Mouse (Mus musculus) kidney, adult 2 months (tissue): ENCODE data around the gene Gm20662.

ENCODE experiments used
- CTCF ChIP-seq: fragments of 200-500 bp; conservative IDR thresholded peaks from 2 replicates; pipeline ENCODE4 v1.5.1; 2011; ENCODE audit warnings: low read depth, mild to moderate bottlenecking, control low read depth, low read length, moderate library complexity, mixed read lengths; ENCODE audit not compliant: insufficient read depth, insufficient read length
- POLR2A ChIP-seq: fragments of 200-500 bp; IDR thresholded peaks from one replicate; pipeline ENCODE4 v1.6.1; 2011; ENCODE audit warnings: low read depth, low read length, control low read depth

DNA sequence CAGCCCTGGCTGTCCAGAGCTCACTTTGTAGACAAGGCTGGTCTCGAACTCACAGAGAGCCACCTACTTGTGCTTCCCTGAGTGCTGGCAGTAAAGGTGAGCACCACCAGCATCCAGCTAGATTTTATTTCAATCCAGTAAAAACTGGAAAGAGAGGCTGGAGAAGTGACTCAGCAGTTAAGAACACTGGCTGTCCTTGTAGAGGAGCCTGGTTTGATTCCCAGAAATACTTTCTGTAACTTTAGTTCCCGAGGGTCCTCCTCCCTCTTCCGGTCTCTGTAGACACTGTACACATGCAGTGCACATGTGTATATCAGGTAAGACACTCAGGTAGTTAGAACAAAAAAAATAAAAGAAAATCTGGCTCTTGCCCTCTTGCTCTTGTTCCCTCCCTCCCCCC, 8.2 kb upstream of the Gm20662 start:
- TF ChIP-seq POLR2A = no peak
- TF ChIP-seq CTCF = no peak
